Mouse (Mus musculus) MEL (cell line): Measurements from ENCODE around the gene Irgm1. TPM values are rescaled to one million over a fixed set of nuclear protein-coding genes. Genes with fewer than 3 reads are reported as not detected.
A peak's percentile ranks its signal among the peaks of the same experiment; 100 is the strongest.

ENCODE experiments used
- DNase-seq: peaks from one replicate; pipeline ENCODE4 v3.0.0; 2011; ENCODE audit warnings: low read depth, low spot score
- H3K27ac ChIP-seq: 2 replicates; pipeline ENCODE4 v1.5.1; 2012; ENCODE audit warnings: low read depth, mild to moderate bottlenecking, control low read depth, low read length, moderate library complexity; ENCODE audit not compliant: control insufficient read depth
- H3K27me3 ChIP-seq, 2 experiments: fragments of 150-350 bp in 1 of 2; sonication (generic) in 1 of 2; 2 replicates each; pipeline ENCODE4 v1.6.1; 2012; ENCODE audit warnings: low read length in 2 of 2, mild to moderate bottlenecking in 2 of 2, improper control_type of control experiment in 1 of 2, moderate library complexity in 1 of 2; ENCODE audit not compliant: insufficient read depth in 2 of 2, control insufficient read depth in 1 of 2
- H3K36me3 ChIP-seq, 2 experiments: 2 replicates each; pipeline ENCODE4 v1.6.1; 2012 to 2014; ENCODE audit warnings: low read length in 2 of 2, improper control_type of control experiment in 1 of 2, inconsistent platforms in 1 of 2, mild to moderate bottlenecking in 1 of 2; ENCODE audit not compliant: insufficient read depth in 2 of 2, control insufficient read depth in 1 of 2
- H3K4me1 ChIP-seq, 2 experiments: fragments of 150-350 bp in 1 of 2; sonication (generic) in 1 of 2; 2 replicates each; pipeline ENCODE4 v1.6.1; 2012; ENCODE audit warnings: low read length in 2 of 2, improper control_type of control experiment in 1 of 2, mild to moderate bottlenecking in 1 of 2; ENCODE audit not compliant: insufficient read depth in 2 of 2, control insufficient read depth in 1 of 2
- H3K4me3 ChIP-seq, 2 experiments: fragments of 150-350 bp in 1 of 2; sonication (generic) in 1 of 2; 2 replicates each; pipeline ENCODE4 v1.5.1; 2012; ENCODE audit warnings: low read depth in 2 of 2, low read length in 2 of 2, mild to moderate bottlenecking in 2 of 2, moderate library complexity in 2 of 2, control low read depth in 1 of 2, improper control_type of control experiment in 1 of 2; ENCODE audit not compliant: control insufficient read depth in 1 of 2, insufficient read depth in 1 of 2
- H3K79me2 ChIP-seq: 2 replicates; pipeline ENCODE4 v1.6.1; 2012; ENCODE audit warnings: mild to moderate bottlenecking, low read length, moderate library complexity; ENCODE audit not compliant: control insufficient read depth, poor library complexity, insufficient read depth
- H3K9ac ChIP-seq: 2 replicates; pipeline ENCODE4 v1.6.1; 2012; ENCODE audit warnings: low read depth, mild to moderate bottlenecking, control low read depth, low read length, moderate library complexity; ENCODE audit not compliant: control insufficient read depth, poor library complexity, severe bottlenecking
- H3K9me3 ChIP-seq: fragments of 150-350 bp; sonication (generic); replicated peaks from 2 replicates; pipeline ENCODE4 v1.6.1; 2012; ENCODE audit warnings: mild to moderate bottlenecking, low read length, improper control_type of control experiment, moderate library complexity; ENCODE audit not compliant: insufficient read depth
- E2F4 ChIP-seq: IDR thresholded peaks from 2 replicates; pipeline ENCODE4 v1.6.1; 2011; ENCODE audit warnings: low read depth, low read length, improper control_type of control experiment, borderline replicate concordance
- ETS1 ChIP-seq: IDR thresholded peaks from 2 replicates; pipeline ENCODE4 v1.6.1; 2012; ENCODE audit warnings: low read depth, mild to moderate bottlenecking, inconsistent platforms, low read length, improper control_type of control experiment, moderate library complexity
- GABPA ChIP-seq: IDR thresholded peaks from 2 replicates; pipeline ENCODE4 v1.6.1; 2012; ENCODE audit warnings: low read depth, mild to moderate bottlenecking, inconsistent platforms, low read length, improper control_type of control experiment, moderate library complexity
- GATA1 ChIP-seq: IDR thresholded peaks from 2 replicates; pipeline ENCODE4 v1.6.1; 2011; ENCODE audit warnings: low read depth, low read length, improper control_type of control experiment
- HCFC1 ChIP-seq: IDR thresholded peaks from 2 replicates; pipeline ENCODE4 v1.6.1; 2012; ENCODE audit warnings: low read depth, mild to moderate bottlenecking, inconsistent platforms, low read length, improper control_type of control experiment, moderate library complexity
- KAT2A ChIP-seq: conservative IDR thresholded peaks from 2 replicates; pipeline ENCODE4 v1.6.1; 2012; ENCODE audit warnings: low read depth, low read length, improper control_type of control experiment, inconsistent platforms
- MAFK ChIP-seq: IDR thresholded peaks from 2 replicates; pipeline ENCODE4 v1.6.1; 2011; ENCODE audit warnings: low read depth, mild to moderate bottlenecking, low read length, improper control_type of control experiment, borderline replicate concordance
- MAX ChIP-seq: IDR thresholded peaks from 2 replicates; pipeline ENCODE4 v1.6.1; 2011; ENCODE audit warnings: low read length, improper control_type of control experiment
- MAZ ChIP-seq: IDR thresholded peaks from 2 replicates; pipeline ENCODE4 v1.6.1; 2012; ENCODE audit warnings: low read depth, mild to moderate bottlenecking, inconsistent platforms, low read length, improper control_type of control experiment
- MEF2A ChIP-seq: IDR thresholded peaks from 2 replicates; pipeline ENCODE4 v1.6.1; 2014; ENCODE audit warnings: low read depth, mild to moderate bottlenecking, inconsistent platforms, low read length, improper control_type of control experiment; ENCODE audit not compliant: poor library complexity, insufficient replicate concordance, severe bottlenecking; ENCODE audit errors: extremely low read depth
- MXI1 ChIP-seq: IDR thresholded peaks from 2 replicates; pipeline ENCODE4 v1.6.1; 2011; ENCODE audit warnings: mild to moderate bottlenecking, low read depth, low read length, improper control_type of control experiment
- MYB ChIP-seq: IDR thresholded peaks from 2 replicates; pipeline ENCODE4 v1.6.1; 2011; ENCODE audit warnings: mild to moderate bottlenecking, low read depth, low read length, improper control_type of control experiment
- NELFE ChIP-seq: IDR thresholded peaks from 2 replicates; pipeline ENCODE4 v1.6.1; 2011; ENCODE audit warnings: low read depth, low read length, improper control_type of control experiment
- NRF1 ChIP-seq: IDR thresholded peaks from 2 replicates; pipeline ENCODE4 v1.6.1; 2014; ENCODE audit warnings: low read depth, mild to moderate bottlenecking, inconsistent platforms, low read length, improper control_type of control experiment, moderate library complexity; ENCODE audit not compliant: poor library complexity, insufficient read depth, severe bottlenecking
- POLR2A ChIP-seq, 2 experiments: IDR thresholded peaks; 2 replicates each; pipeline ENCODE4 v1.6.1; 2011 to 2012; ENCODE audit warnings: low read length in 2 of 2, mild to moderate bottlenecking in 2 of 2, control low read depth in 1 of 2, improper control_type of control experiment in 1 of 2, low read depth in 1 of 2, moderate library complexity in 1 of 2; ENCODE audit not compliant: control insufficient read depth in 1 of 2, insufficient read depth in 1 of 2, poor library complexity in 1 of 2
- POLR2AphosphoS2 ChIP-seq: IDR thresholded peaks from 2 replicates; pipeline ENCODE4 v1.6.1; 2011; ENCODE audit warnings: low read length, improper control_type of control experiment
- POLR2AphosphoS5 ChIP-seq: IDR thresholded peaks from 2 replicates; pipeline ENCODE4 v1.6.1; 2012; ENCODE audit warnings: low read depth, borderline replicate concordance, mild to moderate bottlenecking, inconsistent platforms, low read length, moderate library complexity, mixed read lengths
- RAD21 ChIP-seq: IDR thresholded peaks from 2 replicates; pipeline ENCODE4 v1.6.1; 2011; ENCODE audit warnings: mild to moderate bottlenecking, low read depth, low read length, improper control_type of control experiment
- RCOR1 ChIP-seq: IDR thresholded peaks from 2 replicates; pipeline ENCODE4 v1.6.1; 2012; ENCODE audit warnings: low read depth, mild to moderate bottlenecking, inconsistent platforms, low read length, improper control_type of control experiment
- SIN3A ChIP-seq: IDR thresholded peaks from 2 replicates; pipeline ENCODE4 v1.6.1; 2012; ENCODE audit warnings: low read length, improper control_type of control experiment, inconsistent platforms
- TCF12 ChIP-seq: IDR thresholded peaks from 2 replicates; pipeline ENCODE4 v1.6.1; 2014; ENCODE audit warnings: low read depth, mild to moderate bottlenecking, inconsistent platforms, low read length, improper control_type of control experiment, moderate library complexity
- UBTF ChIP-seq: IDR thresholded peaks from 2 replicates; pipeline ENCODE4 v1.6.1; 2012; ENCODE audit warnings: low read depth, mild to moderate bottlenecking, inconsistent platforms, low read length, improper control_type of control experiment, moderate library complexity, borderline replicate concordance; ENCODE audit not compliant: insufficient read depth
- USF1 ChIP-seq: IDR thresholded peaks from 2 replicates; pipeline ENCODE4 v1.6.1; 2014; ENCODE audit warnings: low read depth, mild to moderate bottlenecking, inconsistent platforms, low read length, improper control_type of control experiment, moderate library complexity
- USF2 ChIP-seq, 2 experiments: IDR thresholded peaks; 2 replicates each; pipeline ENCODE4 v1.6.1; 2011 to 2012; ENCODE audit warnings: improper control_type of control experiment in 2 of 2, low read length in 2 of 2, borderline replicate concordance in 1 of 2, inconsistent platforms in 1 of 2, low read depth in 1 of 2, mild to moderate bottlenecking in 1 of 2; ENCODE audit not compliant: insufficient read depth in 1 of 2
- ZMIZ1 ChIP-seq: IDR thresholded peaks from 2 replicates; pipeline ENCODE4 v1.6.1; 2012; ENCODE audit warnings: low read depth, mild to moderate bottlenecking, inconsistent platforms, low read length, improper control_type of control experiment, moderate library complexity
- ZNF384 ChIP-seq: IDR thresholded peaks from 2 replicates; pipeline ENCODE4 v1.6.1; 2012; ENCODE audit warnings: low read depth, mild to moderate bottlenecking, inconsistent platforms, low read length, improper control_type of control experiment
- polyA plus RNA-seq, 2 experiments: library from polyadenylated mRNA; stranded (reverse) in 1 of 2; unstranded in 1 of 2; fragments of >175 nt in 1 of 2; fragments of >200 nt in 1 of 2; gene quantifications; 2 replicates each; pipeline versions ENCODE4 v1.2.1 to v1.2.4; 2012; ENCODE audit warnings: low replicate concordance in 2 of 2, low read depth in 1 of 2; ENCODE audit not compliant: insufficient read length in 2 of 2, insufficient read depth in 1 of 2, missing spikeins in 1 of 2
- total RNA-seq: library from RNA; depleted of rRNA; stranded (reverse); fragments of 300-350 nt; gene quantifications from 2 replicates; pipeline ENCODE4 v1.2.3, GENCODE M21; 2012

The Irgm1 gene
- total and polyA plus RNA-seq, 3 experiments, result 10.0 to 10.7 TPM; not detected in 1

DNA sequence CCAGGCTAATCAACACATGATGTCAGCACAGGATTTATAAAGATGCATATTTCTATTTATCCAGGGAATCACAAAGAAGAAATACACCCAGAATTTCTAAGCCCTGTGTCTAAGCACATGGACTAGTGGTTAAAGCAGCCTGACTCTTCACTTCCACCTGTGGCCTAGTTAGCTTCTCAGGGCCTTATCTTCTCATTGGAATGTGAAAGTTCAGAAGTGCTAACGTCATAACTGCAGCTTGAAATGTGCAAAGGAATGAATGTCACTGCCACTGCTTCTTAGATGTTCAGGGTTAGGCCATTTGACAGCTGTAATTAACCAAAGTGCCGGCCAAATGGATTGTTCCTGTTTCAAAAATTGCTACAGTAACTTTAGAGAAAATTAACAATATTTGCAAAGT lies 41.2 kb downstream of the Irgm1 start:
- TF ChIP-seq RCOR1 (no peak), USF2 (IDR thresholded peaks at IDR 0.05; ENCODE audit: borderline replicate concordance in 1 of 2, insufficient read depth in 1 of 2, low read depth in 1 of 2, low read length in 2 of 2) (no peak), POLR2AphosphoS5 (no peak), MAFK (no peak), GATA1 (no peak), UBTF (no peak), MAX (0 out of 2 replicates have a peak, but pooled peaks have one; percentile 31), MEF2A (no peak), NRF1 (no peak), RAD21 (no peak), SIN3A (0 out of 2 replicates have a peak, but pooled peaks have one; percentile 17), POLR2AphosphoS2 (no peak), HCFC1 (no peak), KAT2A (no peak), USF1 (no peak), TCF12 (no peak), ETS1 (peak; percentile 49; the same call in 1 of the 2 replicates), MAZ (no peak), ZNF384 (no peak), ZMIZ1 (no peak), NELFE (no peak), POLR2A (IDR thresholded peaks at IDR 0.05; ENCODE audit: control insufficient read depth in 1 of 2, insufficient read depth in 1 of 2, low read depth in 1 of 2, low read length in 2 of 2, poor library complexity in 1 of 2) (no peak), E2F4 (no peak), MYB (no peak), MXI1 (peak; percentile 31; the same call in 1 of the 2 replicates), GABPA (no peak)
- no peaks in the 10 kb centered on the region for H3K9me3 ChIP-seq
- no peak overlapping the region for H3K27ac ChIP-seq
- H3K79me2 ChIP-seq, result no peaks in the 10 kb centered on the region; the same call in 1 of the 2 replicates
- peaks cover 0 to 7% of the 10 kb centered on the region in 2 experiments; a peak in 2 of 4 replicates for H3K36me3 ChIP-seq
- no peak overlapping the region for H3K9ac ChIP-seq
- H3K27me3 ChIP-seq, result no peaks in the 10 kb centered on the region
- H3K4me3 ChIP-seq, result no peak overlapping the region
- DNase-seq, result no peak
- peaks cover 0 to 10% of the 10 kb centered on the region in 2 experiments; a peak in 2 of 4 replicates for H3K4me1 ChIP-seq
